Mouse (Mus musculus) spleen, adult 2 months (tissue): ENCODE results near the gene Spdef. TPM values are rescaled to one million over a fixed set of nuclear protein-coding genes. Genes with fewer than 3 reads are reported as not detected.

ENCODE experiments used
- DNase-seq, 2 experiments: peaks; one replicate each; pipeline versions ENCODE4 v3.0.0 to v3.0.0-alpha.2; 2012 to 2021; ENCODE audit warnings: low spot score in 2 of 2, low read depth in 1 of 2
- H3K27ac ChIP-seq: fragments of 200-500 bp; 2 replicates; pipeline ENCODE4 v1.5.1; 2012; ENCODE audit warnings: low read length, inconsistent platforms; ENCODE audit not compliant: insufficient read depth
- H3K27me3 ChIP-seq: fragments of 200-500 bp; 2 replicates; pipeline ENCODE4 v1.6.1; 2012; ENCODE audit warnings: mild to moderate bottlenecking, moderate library complexity, low read length, inconsistent platforms; ENCODE audit not compliant: control insufficient read depth, insufficient read depth
- H3K36me3 ChIP-seq: fragments of 200-500 bp; 2 replicates; pipeline ENCODE4 v1.6.1; 2012; ENCODE audit warnings: mild to moderate bottlenecking, low read length, inconsistent platforms; ENCODE audit not compliant: control insufficient read depth, insufficient read depth
- H3K4me1 ChIP-seq: fragments of 200-500 bp; 2 replicates; pipeline ENCODE4 v1.6.1; 2011; ENCODE audit warnings: inconsistent platforms; ENCODE audit not compliant: control insufficient read depth, insufficient read depth, insufficient read length
- H3K4me3 ChIP-seq: fragments of 200-500 bp; 2 replicates; pipeline ENCODE4 v1.5.1; 2011; ENCODE audit warnings: mild to moderate bottlenecking, inconsistent platforms; ENCODE audit not compliant: insufficient read depth, insufficient read length; ENCODE audit errors: extremely low read depth
- CTCF ChIP-seq: fragments of 200-500 bp; IDR thresholded peaks from 2 replicates; pipeline ENCODE4 v1.5.1; 2011; ENCODE audit warnings: mild to moderate bottlenecking, inconsistent platforms; ENCODE audit not compliant: insufficient read depth, insufficient read length, insufficient replicate concordance; ENCODE audit errors: extremely low read depth
- POLR2A ChIP-seq: fragments of 200-500 bp; IDR thresholded peaks from 2 replicates; pipeline ENCODE4 v1.6.1; 2011; ENCODE audit warnings: low read depth, low read length, inconsistent platforms
- WGBS: fragments of 180-500 bp; shearing (Covaris S2); methylation state at CpG from one replicate; pipeline ENCODE4 v1.1.7; 2018; 5-methylcytosine and 5-hydroxymethylcytosine counted together
- polyA plus RNA-seq: library from polyadenylated mRNA; depleted of rRNA; stranded (reverse); fragments of >200 nt; gene quantifications from 2 replicates; pipeline ENCODE4 v1.2.3, GENCODE M21; 2012

Gene Spdef
- polyA plus RNA-seq, 1 experiment = 0.94 TPM

GRCm38 (mm10) chr17:27712832-27713231, 15.9 kb downstream of the Spdef start:
- no peaks in the 10 kb centered on the region for H3K36me3 ChIP-seq
- no peak overlapping the region for H3K4me3 ChIP-seq
- no peak overlapping the region for H3K27ac ChIP-seq
- no peaks in the 10 kb centered on the region; the same call in 1 of the 2 replicates for H3K4me1 ChIP-seq
- H3K27me3 ChIP-seq = no peaks in the 10 kb centered on the region
- WGBS = 85% methylated on average over 1 of the region's 1 CpGs
- no peak for DNase-seq
- TF ChIP-seq POLR2A (no peak), CTCF (no peak)

GRCm38 (mm10) chr17:27709650-27710049, 19.1 kb downstream of the Spdef start:
- DNase-seq = no peak
- Histone ChIP-seq H3K4me3 (no peak overlapping the region), H3K27me3 (no peaks in the 10 kb centered on the region), H3K36me3 (no peaks in the 10 kb centered on the region), H3K27ac (no peak overlapping the region), H3K4me1 (no peaks in the 10 kb centered on the region; the same call in 1 of the 2 replicates)
- TF ChIP-seq POLR2A = no peak
- no peak for TF ChIP-seq CTCF
- WGBS = 51% methylated on average over 5 of the region's 5 CpGs

- Histone ChIP-seq H3K27me3 (no peaks in the 10 kb centered on the region), H3K36me3 (no peaks in the 10 kb centered on the region), H3K27ac (no peak overlapping the region), H3K4me3 (no peak overlapping the region), H3K4me1 (no peaks in the 10 kb centered on the region; the same call in 1 of the 2 replicates)
- TF ChIP-seq POLR2A (no peak), CTCF (no peak)
- DNase-seq = peak in 1 of 2 experiments; percentile 19
- WGBS = 13% methylated on average over 23 of the region's 25 CpGs
These were observed 20.6 kb downstream of the Spdef start for GRCm38 (mm10) chr17:27707954-27708661.

- 92% methylated on average over 10 of the region's 10 CpGs for WGBS
These were observed 23.1 kb downstream of the Spdef start for GRCm38 (mm10) chr17:27705661-27706060.

GRCm38 (mm10) chr17:27703961-27704621, 24.7 kb downstream of the Spdef start:
- H3K27ac ChIP-seq = no peak overlapping the region
- no peak overlapping the region for H3K4me3 ChIP-seq
- H3K27me3 ChIP-seq = no peaks in the 10 kb centered on the region
- peaks cover 3% of the 10 kb centered on the region for H3K4me1 ChIP-seq
- no peaks in the 10 kb centered on the region for H3K36me3 ChIP-seq
- WGBS = 66% methylated on average over 5 of the region's 5 CpGs
- DNase-seq = no peak
- no peak for TF ChIP-seq CTCF
- TF ChIP-seq POLR2A = no peak

More at GRCm38 (mm10) chr17:27705661-27706060, 23.1 kb downstream of the Spdef start:
- H3K27me3 ChIP-seq = no peaks in the 10 kb centered on the region
- TF ChIP-seq CTCF (no peak), POLR2A (no peak)
- no peak overlapping the region for H3K4me3 ChIP-seq
- DNase-seq = no peak
- H3K36me3 ChIP-seq = no peaks in the 10 kb centered on the region
- no peak overlapping the region for H3K27ac ChIP-seq
- peaks cover 3% of the 10 kb centered on the region for H3K4me1 ChIP-seq

- no peaks in the 10 kb centered on the region for H3K36me3 ChIP-seq
- TF ChIP-seq POLR2A (no peak), CTCF (peak; percentile 80)
- peak in 1 of 2 experiments; percentile 14 for DNase-seq
- peak overlapping the region; percentile 19; the same call in 1 of the 2 replicates for H3K4me3 ChIP-seq
- H3K27ac ChIP-seq = no peak overlapping the region
- no peaks in the 10 kb centered on the region for H3K27me3 ChIP-seq
- 2% methylated on average over 34 of the region's 34 CpGs for WGBS
- peaks cover 3% of the 10 kb centered on the region for H3K4me1 ChIP-seq
These were observed 26.2 kb downstream of the Spdef start for GRCm38 (mm10) chr17:27702518-27702917.

GRCm38 (mm10) chr17:27701856-27702255, 26.9 kb downstream of the Spdef start:
- Histone ChIP-seq H3K27ac (no peak overlapping the region), H3K27me3 (no peaks in the 10 kb centered on the region), H3K4me3 (no peak overlapping the region), H3K36me3 (no peaks in the 10 kb centered on the region), H3K4me1 (peaks cover 3% of the 10 kb centered on the region)
- WGBS = 96% methylated on average over 6 of the region's 6 CpGs
- TF ChIP-seq CTCF = no peak
- no peak for DNase-seq
